Mouse (Mus musculus): ENCODE results near the gene Cdc16. TPM values are rescaled to one million over a fixed set of nuclear protein-coding genes. Genes with fewer than 3 reads are reported as not detected.

The Cdc16 gene
- polyA plus RNA-seq, 1 experiment from 2014 or later: 102 TPM

- peaks cover 50% of the 10 kb centered on the region for H3K36me3 ChIP-seq (ENCODE audit: control insufficient read depth, insufficient read depth)
- no peak overlapping the region for H3K4me2 ChIP-seq (ENCODE audit: low read depth, low read length)
- H3K4me1 ChIP-seq (ENCODE audit: control insufficient read depth, insufficient read depth, low read length): no peaks in the 10 kb centered on the region
- no peaks in the 10 kb centered on the region for H3K9me3 ChIP-seq (replicated peaks; ENCODE audit: control insufficient read depth, low read length)
- H3K4me3 ChIP-seq (ENCODE audit: low read length): no peak overlapping the region
- no peaks in the 10 kb centered on the region for H3K27me3 ChIP-seq (ENCODE audit: control insufficient read depth, insufficient read depth, low read length)
- H3K9ac ChIP-seq (ENCODE audit: low read length): no peak overlapping the region
- WGBS: 89% methylated on average over 8 of the region's 8 CpGs
- no peak for ATAC-seq (replicated peaks; ENCODE audit: extremely low read depth, insufficient read depth, low FRiP score)
- no peak overlapping the region for H3K27ac ChIP-seq (ENCODE audit: low read length)
Measured at GRCm38 (mm10) chr8:13793097-13793745, 35.7 kb downstream of the Cdc16 start.

GRCm38 (mm10) chr8:13793746-13794101 lies 36.2 kb downstream of the Cdc16 start:
- Histone ChIP-seq H3K27me3 (ENCODE audit: control insufficient read depth, insufficient read depth, low read length) (no peaks in the 10 kb centered on the region), H3K27ac (ENCODE audit: low read length) (no peak overlapping the region), H3K36me3 (ENCODE audit: control insufficient read depth, insufficient read depth) (peaks cover 50% of the 10 kb centered on the region), H3K4me1 (ENCODE audit: control insufficient read depth, insufficient read depth, low read length) (no peaks in the 10 kb centered on the region), H3K4me3 (ENCODE audit: low read length) (no peak overlapping the region), H3K9me3 (replicated peaks; ENCODE audit: control insufficient read depth, low read length) (no peaks in the 10 kb centered on the region), H3K4me2 (ENCODE audit: low read depth, low read length) (no peak overlapping the region), H3K9ac (ENCODE audit: low read length) (no peak overlapping the region)
- no peak for ATAC-seq (replicated peaks; ENCODE audit: extremely low read depth, insufficient read depth, low FRiP score)
- WGBS: 91% methylated on average over 11 of the region's 11 CpGs

DNA sequence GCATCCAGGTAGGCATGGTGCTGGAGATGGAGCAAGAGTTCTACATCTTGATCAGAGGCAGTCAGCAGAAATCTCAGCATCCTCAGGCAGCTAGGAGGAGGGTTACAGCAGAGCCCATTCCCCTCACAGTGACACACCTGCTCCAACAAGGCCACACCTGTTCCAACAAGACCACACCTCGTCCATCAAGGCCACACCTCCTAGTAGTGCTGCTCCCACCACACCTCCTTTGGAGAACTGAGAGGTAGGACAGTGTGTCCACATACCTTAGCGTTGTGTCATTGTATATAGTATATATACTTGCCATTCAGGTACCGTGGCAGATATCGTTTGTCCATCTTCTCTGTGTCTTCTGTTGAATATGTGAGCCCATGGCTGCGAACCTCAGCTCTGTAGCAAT lies 40.2 kb downstream of the Cdc16 start:
- peaks cover 47% of the 10 kb centered on the region for H3K36me3 ChIP-seq (ENCODE audit: control insufficient read depth, insufficient read depth)
- WGBS: 90% methylated on average over 5 of the region's 5 CpGs
- ATAC-seq (replicated peaks; ENCODE audit: extremely low read depth, insufficient read depth, low FRiP score): no peak

DNA sequence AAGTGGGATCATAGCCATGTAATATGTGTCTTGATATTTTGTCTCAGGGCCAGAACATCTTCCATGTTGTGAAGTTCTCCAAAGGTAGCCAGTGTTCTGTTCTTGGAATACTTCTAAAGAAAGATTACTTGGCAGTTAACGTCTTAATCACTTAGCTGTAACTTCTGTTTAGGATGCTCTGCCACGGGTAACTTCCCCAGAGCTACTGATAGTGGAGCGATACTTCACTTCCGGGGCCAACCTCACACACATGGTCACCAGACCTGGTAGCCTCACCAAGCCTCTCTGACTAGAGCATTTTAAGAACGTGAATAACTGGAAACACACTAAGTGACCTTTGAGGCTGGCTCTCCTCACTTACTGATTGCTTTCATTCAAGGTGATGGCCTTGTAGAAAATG lies 42.1 kb downstream of the Cdc16 start:
- no peak overlapping the region for H3K27ac ChIP-seq (ENCODE audit: low read length)
- H3K4me3 ChIP-seq (ENCODE audit: low read length): no peak overlapping the region
- H3K9ac ChIP-seq (ENCODE audit: low read length): no peak overlapping the region
- H3K4me1 ChIP-seq (ENCODE audit: control insufficient read depth, insufficient read depth, low read length): no peaks in the 10 kb centered on the region; the same call in 1 of the 2 replicates
- no peaks in the 10 kb centered on the region for H3K9me3 ChIP-seq (replicated peaks; ENCODE audit: control insufficient read depth, low read length)
- ATAC-seq (replicated peaks; ENCODE audit: extremely low read depth, insufficient read depth, low FRiP score): no peak
- no peak overlapping the region for H3K4me2 ChIP-seq (ENCODE audit: low read depth, low read length)
- peaks cover 37% of the 10 kb centered on the region for H3K36me3 ChIP-seq (ENCODE audit: control insufficient read depth, insufficient read depth)
- no peaks in the 10 kb centered on the region for H3K27me3 ChIP-seq (ENCODE audit: control insufficient read depth, insufficient read depth, low read length)
- WGBS: 78% methylated on average over 5 of the region's 5 CpGs

More for the DNA sequence above, 40.2 kb downstream of the Cdc16 start:
- H3K27me3 ChIP-seq (ENCODE audit: control insufficient read depth, insufficient read depth, low read length): no peaks in the 10 kb centered on the region
- H3K4me1 ChIP-seq (ENCODE audit: control insufficient read depth, insufficient read depth, low read length): no peaks in the 10 kb centered on the region; the same call in 1 of the 2 replicates
- no peak overlapping the region for H3K27ac ChIP-seq (ENCODE audit: low read length)
- H3K4me2 ChIP-seq (ENCODE audit: low read depth, low read length): no peak overlapping the region
- no peak overlapping the region for H3K9ac ChIP-seq (ENCODE audit: low read length)
- H3K4me3 ChIP-seq (ENCODE audit: low read length): no peak overlapping the region
- H3K9me3 ChIP-seq (replicated peaks; ENCODE audit: control insufficient read depth, low read length): no peaks in the 10 kb centered on the region

DNA sequence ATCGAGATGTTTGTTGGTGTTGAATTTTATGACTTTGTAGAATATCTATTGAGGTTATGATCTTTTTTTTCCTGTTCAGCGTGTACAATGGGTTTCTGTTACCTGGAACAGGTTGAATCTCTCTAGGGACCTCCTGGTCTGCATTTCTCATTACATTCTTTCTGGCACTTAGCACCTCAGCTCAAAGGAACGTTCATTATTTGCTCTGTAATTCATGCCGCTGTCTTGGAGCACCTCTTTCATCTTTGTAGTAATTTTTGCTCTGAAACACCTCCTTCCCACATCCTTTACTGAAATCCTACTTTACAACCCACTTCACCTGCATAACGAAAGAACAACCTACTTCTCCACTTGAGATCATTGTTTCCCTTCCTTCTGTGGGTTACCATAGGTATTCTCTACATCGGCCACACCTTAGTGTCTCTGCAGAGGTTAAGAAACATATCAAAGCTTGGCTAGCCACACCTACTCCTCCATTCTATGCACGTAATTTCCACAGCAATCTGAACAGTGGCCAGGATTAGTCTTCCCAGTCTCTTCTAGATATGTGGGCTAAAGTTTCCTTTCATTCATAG lies 71.2 kb downstream of the Cdc16 start:
- H3K4me3 ChIP-seq (ENCODE audit: low read length): no peak overlapping the region
- no peaks in the 10 kb centered on the region for H3K27me3 ChIP-seq (ENCODE audit: control insufficient read depth, insufficient read depth, low read length)
- no peaks in the 10 kb centered on the region for H3K4me1 ChIP-seq (ENCODE audit: control insufficient read depth, insufficient read depth, low read length)
- no peaks in the 10 kb centered on the region for H3K9me3 ChIP-seq (replicated peaks; ENCODE audit: control insufficient read depth, low read length)
- no peaks in the 10 kb centered on the region for H3K36me3 ChIP-seq (ENCODE audit: control insufficient read depth, insufficient read depth)
- no peak overlapping the region for H3K9ac ChIP-seq (ENCODE audit: low read length)
- H3K27ac ChIP-seq (ENCODE audit: low read length): no peak overlapping the region
- 64% methylated on average over 7 of the region's 7 CpGs for WGBS
- no peak overlapping the region for H3K4me2 ChIP-seq (ENCODE audit: low read depth, low read length)
- ATAC-seq (replicated peaks; ENCODE audit: extremely low read depth, insufficient read depth, low FRiP score): no peak

Other genes starting within 250 kb of the Cdc16 start
- gene 1700029H14Rik, start 195.2 kb upstream of the Cdc16 start, polyA plus RNA-seq (2015; fragmentation: Nextera tagmentation; extraction: Ambion mirVana): not detected in 2 replicates
- gene Rasa3, start 80.1 kb upstream of the Cdc16 start, polyA plus RNA-seq (2015; fragmentation: Nextera tagmentation; extraction: Ambion mirVana): 26.9 and 27.4 TPM in 2 replicates
- gene Cfap97d2, start 51.8 kb upstream of the Cdc16 start, polyA plus RNA-seq (2015; fragmentation: Nextera tagmentation; extraction: Ambion mirVana): 0.20 TPM in 1 of 2 replicates, not detected in the other
- 24.1 and 28.0 TPM in 2 replicates for gene Upf3a, start 27.9 kb downstream of the Cdc16 start, polyA plus RNA-seq (2015; fragmentation: Nextera tagmentation; extraction: Ambion mirVana)
- not detected in 2 replicates for gene AF366264, start 80.7 kb downstream of the Cdc16 start, polyA plus RNA-seq (2015; fragmentation: Nextera tagmentation; extraction: Ambion mirVana)
- gene Champ1, start 112.0 kb downstream of the Cdc16 start, polyA plus RNA-seq (2015; fragmentation: Nextera tagmentation; extraction: Ambion mirVana): 14.4 and 15.6 TPM in 2 replicates
- 44.1 and 47.7 TPM in 2 replicates for gene Coprs, start 132.6 kb downstream of the Cdc16 start, polyA plus RNA-seq (2015; fragmentation: Nextera tagmentation; extraction: Ambion mirVana)

All from heart, embryonic 16.5 days (tissue).